Mouse (Mus musculus) thymus, adult 18-20 months (tissue): ENCODE data around the gene Tgm2.

ENCODE experiments used
- DNase-seq, 2 experiments: peaks; one replicate each; pipeline ENCODE4 v3.0.0; 2022; ENCODE audit warnings: mixed read lengths in 2 of 2

Gene Tgm2

GRCm38 (mm10) chr2:158146223-158146622, at the start of gene Tgm2:
Gene Tgm2 (minus strand): TSS chr2:158146436.
- peak; percentile 56 for DNase-seq

GRCm38 (mm10) chr2:158194945-158195640, 48.9 kb upstream of the Tgm2 start:
- no peak for DNase-seq

GRCm38 (mm10) chr2:158193611-158194336, 47.5 kb upstream of the Tgm2 start:
- DNase-seq, result no peak

- no peak for DNase-seq
Observed at GRCm38 (mm10) chr2:158191098-158191497, 44.9 kb upstream of the Tgm2 start.

- no peak for DNase-seq
Observed at GRCm38 (mm10) chr2:158189451-158189850, 43.2 kb upstream of the Tgm2 start.

- DNase-seq, result no peak
Observed at GRCm38 (mm10) chr2:158186206-158186871, 40.1 kb upstream of the Tgm2 start.

- no peak for DNase-seq
Observed at GRCm38 (mm10) chr2:158183266-158183665, 37.0 kb upstream of the Tgm2 start.

GRCm38 (mm10) chr2:158181932-158182331, 35.7 kb upstream of the Tgm2 start:
- DNase-seq, result no peak

GRCm38 (mm10) chr2:158180797-158181196, 34.6 kb upstream of the Tgm2 start:
- no peak for DNase-seq

GRCm38 (mm10) chr2:158179370-158180111, 33.3 kb upstream of the Tgm2 start:
- no peak for DNase-seq

- DNase-seq, result peak in 1 of 2 experiments; percentile 33
Observed at GRCm38 (mm10) chr2:158178696-158179369, 32.6 kb upstream of the Tgm2 start.

- DNase-seq, result no peak
Observed at GRCm38 (mm10) chr2:158178139-158178538, 31.9 kb upstream of the Tgm2 start.

GRCm38 (mm10) chr2:158177574-158177973, 31.3 kb upstream of the Tgm2 start:
- no peak for DNase-seq

- no peak for DNase-seq
Observed at GRCm38 (mm10) chr2:158176763-158177162, 30.5 kb upstream of the Tgm2 start.

GRCm38 (mm10) chr2:158175433-158175832, 29.2 kb upstream of the Tgm2 start:
- no peak for DNase-seq

GRCm38 (mm10) chr2:158174958-158175357, 28.7 kb upstream of the Tgm2 start:
- no peak for DNase-seq

- no peak for DNase-seq
Observed at GRCm38 (mm10) chr2:158174438-158174837, 28.2 kb upstream of the Tgm2 start.

GRCm38 (mm10) chr2:158170394-158170793, 24.2 kb upstream of the Tgm2 start:
- no peak for DNase-seq

GRCm38 (mm10) chr2:158169771-158170170, 23.5 kb upstream of the Tgm2 start:
- no peak for DNase-seq

- DNase-seq, result no peak
Observed at GRCm38 (mm10) chr2:158169351-158169750, 23.1 kb upstream of the Tgm2 start.

GRCm38 (mm10) chr2:158168741-158169211, 22.5 kb upstream of the Tgm2 start:
- DNase-seq, result no peak

GRCm38 (mm10) chr2:158167496-158168205, 21.4 kb upstream of the Tgm2 start:
- DNase-seq, result no peak
